Mouse (Mus musculus) brain, adult 2 months (tissue): Measurements from ENCODE around the gene Smok3a.
"Not testable (repeated sequence)": the region's sequence is repeated elsewhere in the genome, so short reads cannot be mapped to it uniquely, and the experiment has no call there.

Source experiments
- DNase-seq: peaks from one replicate; pipeline ENCODE4 v3.0.0; 2011; ENCODE audit warnings: low read depth, low spot score

The Smok3a gene

DNA sequence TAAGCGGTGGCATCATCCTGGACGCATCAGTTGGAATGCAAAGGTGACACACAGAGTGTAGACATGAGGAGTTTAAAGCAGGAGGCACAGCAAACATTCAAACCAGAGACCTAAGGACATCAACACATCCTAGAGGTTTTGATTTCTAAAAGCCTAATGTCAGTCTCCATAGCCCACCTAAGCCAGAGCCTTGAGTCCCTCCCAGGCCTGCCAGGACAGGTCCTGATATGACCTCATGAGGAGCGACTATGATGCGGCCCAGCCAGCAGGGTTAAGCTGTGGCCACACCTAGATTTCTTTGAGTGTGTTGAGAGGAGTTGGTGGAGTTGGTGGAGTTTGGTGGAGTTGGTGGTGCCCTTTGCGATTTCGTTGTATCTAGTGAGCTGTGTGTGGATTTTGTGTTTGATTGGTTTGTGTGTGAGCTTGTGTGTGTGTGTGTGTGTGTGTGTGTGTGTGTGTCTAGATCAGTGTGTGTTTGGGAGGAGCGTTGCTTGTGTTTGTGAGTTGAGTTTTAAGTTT is at the start of gene Smok3a, which contains the start of gene Smok3b:
Gene Smok3a (plus strand): TSS at position 301 of the 519 bp plus-strand sequence.
Gene Smok3b (plus strand): TSS at position 469 of the 519 bp plus-strand sequence.
- not testable (repeated sequence) for DNase-seq

DNA sequence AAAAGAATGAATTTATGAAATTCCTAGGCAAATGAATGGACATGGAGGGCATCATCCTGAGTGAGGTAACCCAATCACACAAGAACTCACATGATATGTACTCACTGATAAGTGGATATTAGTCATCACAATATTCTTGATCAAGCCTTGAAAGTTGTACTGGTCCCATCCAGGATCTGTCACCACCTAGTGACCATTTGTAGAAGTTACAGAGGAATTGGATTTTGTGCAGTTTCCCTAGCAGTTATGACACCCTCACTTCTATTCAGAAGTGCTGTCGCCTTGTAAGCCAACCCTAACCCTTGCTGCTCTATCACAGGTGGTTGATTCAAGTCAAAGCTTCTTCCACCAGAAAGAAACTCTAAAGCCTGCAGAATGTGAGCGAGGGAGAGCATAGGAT is 47.9 kb upstream of the Smok3a start:
- no peak for DNase-seq

GRCm38 (mm10) chr5:137973738-137974137 is 47.3 kb upstream of the Smok3a start:
- DNase-seq: peak; percentile 51

GRCm38 (mm10) chr5:137974724-137975123 is 46.3 kb upstream of the Smok3a start:
- no peak for DNase-seq

GRCm38 (mm10) chr5:137975434-137975833 is 45.6 kb upstream of the Smok3a start:
- no peak for DNase-seq

DNA sequence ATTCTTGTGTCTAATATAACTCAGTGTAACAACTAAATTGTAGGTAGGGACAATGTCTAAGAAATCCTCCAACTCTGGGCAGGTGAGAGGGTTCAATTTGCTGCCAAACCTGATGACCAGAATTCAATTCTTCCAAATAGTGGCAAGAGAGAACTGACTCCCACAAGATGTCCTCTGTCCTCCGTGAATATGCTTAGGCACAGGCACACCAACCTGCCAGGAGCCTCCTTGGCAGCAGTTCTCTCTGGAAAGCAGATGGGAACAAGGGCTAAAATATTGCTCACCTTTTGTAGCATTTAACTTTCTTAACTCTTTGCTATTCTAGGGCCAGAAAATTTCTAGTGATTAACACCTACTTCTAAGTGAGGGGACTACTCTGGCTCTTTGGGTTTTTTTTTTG is 43.8 kb upstream of the Smok3a start:
- no peak for DNase-seq

DNA sequence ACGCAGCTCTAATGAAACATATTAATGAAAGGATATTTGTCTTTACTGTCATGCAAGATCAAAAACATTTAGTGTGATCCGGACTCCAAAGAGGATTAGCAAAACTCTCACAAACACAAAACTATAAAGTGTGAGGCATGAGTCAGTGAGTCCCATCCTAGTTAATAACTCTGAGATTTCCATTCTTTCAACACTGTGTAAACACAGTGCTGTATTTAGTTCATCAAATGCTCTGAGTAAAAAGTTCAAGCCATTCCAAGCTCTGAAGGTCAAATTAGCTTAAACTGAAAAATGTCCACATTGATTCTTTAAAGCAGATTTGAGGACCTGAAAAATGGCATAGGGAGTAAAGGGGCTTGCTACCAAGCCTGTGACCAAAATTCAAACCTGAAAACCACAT is 42.0 kb upstream of the Smok3a start:
- DNase-seq: no peak

- DNase-seq: no peak
Measured at GRCm38 (mm10) chr5:137981300-137981699, 39.8 kb upstream of the Smok3a start, which contains the start of gene Azgp1. TSS of gene Azgp1 (plus strand) at chr5:137981520.

GRCm38 (mm10) chr5:137986351-137986750 is 34.7 kb upstream of the Smok3a start:
- no peak for DNase-seq

DNA sequence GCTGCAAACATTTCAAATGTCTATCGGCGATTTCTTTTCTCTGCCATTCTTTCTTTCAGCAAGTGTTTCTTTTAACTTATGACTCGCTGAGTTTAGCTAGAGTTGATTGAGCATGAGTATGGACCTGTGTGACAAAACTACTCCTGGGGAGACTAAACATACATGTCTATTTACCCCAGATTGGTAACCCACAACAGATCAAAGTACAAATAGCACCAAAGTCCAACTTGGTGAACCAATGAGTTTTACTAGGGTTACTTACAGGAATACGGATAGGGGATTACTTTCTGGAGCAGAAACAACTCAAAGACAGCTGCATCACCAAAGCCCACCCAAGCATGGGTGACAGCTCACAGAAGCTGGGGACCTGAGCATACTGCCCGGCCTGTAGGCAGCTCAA is 11.6 kb upstream of the Smok3a start:
- DNase-seq: no peak

DNA sequence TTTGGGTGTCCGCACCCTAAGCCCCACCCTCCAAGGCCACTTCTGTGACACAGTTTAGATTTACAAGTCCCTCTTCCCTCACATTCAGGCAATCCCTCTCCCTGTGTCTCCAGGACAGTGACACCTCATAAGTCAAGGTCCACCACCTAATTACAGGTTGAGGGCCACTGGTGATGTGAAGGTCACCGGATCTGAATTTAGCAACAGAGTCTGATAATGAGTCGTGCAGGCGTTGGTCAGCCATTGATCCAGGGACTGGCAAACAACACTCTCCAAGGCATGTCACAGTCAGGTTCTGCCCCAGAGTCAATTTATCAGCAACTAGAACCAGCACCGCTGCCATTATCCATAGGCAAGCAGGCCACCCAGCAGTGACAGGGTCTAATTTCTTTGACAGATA is 8.7 kb upstream of the Smok3a start:
- no peak for DNase-seq

DNA sequence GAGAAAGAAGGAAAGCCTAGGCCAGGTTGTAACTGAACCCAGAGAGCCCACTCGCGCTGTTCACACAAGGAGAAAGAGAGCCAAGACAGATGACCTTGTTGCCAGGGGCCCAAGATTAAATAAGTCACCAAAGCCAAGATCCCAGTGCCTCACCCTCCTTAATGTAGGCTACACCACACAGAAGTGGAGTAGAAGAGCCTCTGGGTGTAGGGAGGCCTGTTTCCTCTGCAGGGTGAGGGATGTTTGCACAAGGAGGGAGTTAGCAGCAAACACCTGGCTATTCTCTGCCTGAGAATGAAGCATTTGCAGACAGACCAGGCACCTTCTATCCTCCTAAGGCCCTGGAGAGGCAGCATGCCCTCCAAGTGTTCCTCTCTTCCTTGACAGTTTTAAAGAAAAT is 4.5 kb upstream of the Smok3a start:
- DNase-seq: no peak

DNA sequence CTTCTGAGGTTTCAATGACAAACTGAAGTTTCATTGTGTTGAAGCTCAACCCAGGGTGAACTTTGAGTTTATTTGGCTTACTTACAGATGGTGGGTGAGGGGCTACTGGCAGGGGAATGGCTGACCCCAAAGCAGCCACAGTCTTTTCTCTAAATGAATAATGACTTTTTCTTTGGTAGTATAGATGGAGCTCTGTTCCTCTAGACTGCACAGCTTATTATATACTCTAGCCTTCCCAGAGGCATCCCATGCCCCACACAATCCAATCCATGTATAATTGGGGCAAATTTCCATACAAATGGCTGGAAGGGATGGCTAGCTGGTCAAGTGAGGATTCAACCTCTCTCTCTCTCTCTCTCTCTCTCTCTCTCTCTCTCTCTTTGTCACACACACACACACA is 4.1 kb upstream of the Smok3a start:
- no peak for DNase-seq

GRCm38 (mm10) chr5:138019577-138019976 is 1.5 kb upstream of the Smok3a start:
- DNase-seq: not testable (repeated sequence)

DNA sequence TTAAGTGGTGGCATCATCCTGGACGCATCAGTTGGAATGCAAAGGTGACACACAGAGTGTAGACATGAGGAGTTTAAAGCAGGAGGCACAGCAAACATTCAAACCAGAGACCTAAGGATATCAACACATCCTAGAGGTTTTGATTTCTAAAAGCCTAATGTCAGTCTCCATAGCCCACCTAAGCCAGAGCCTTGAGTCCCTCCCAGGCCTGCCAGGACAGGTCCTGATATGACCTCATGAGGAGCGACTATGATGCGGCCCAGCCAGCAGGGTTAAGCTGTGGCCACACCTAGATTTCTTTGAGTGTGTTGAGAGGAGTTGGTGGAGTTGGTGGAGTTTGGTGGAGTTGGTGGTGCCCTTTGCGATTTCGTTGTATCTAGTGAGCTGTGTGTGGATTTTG is 31.8 kb downstream of the Smok3a start, which contains the start of gene Smok3c:
Gene Smok3c (plus strand): TSS at position 301 of the 400 bp plus-strand sequence.
- not testable (repeated sequence) for DNase-seq

DNA sequence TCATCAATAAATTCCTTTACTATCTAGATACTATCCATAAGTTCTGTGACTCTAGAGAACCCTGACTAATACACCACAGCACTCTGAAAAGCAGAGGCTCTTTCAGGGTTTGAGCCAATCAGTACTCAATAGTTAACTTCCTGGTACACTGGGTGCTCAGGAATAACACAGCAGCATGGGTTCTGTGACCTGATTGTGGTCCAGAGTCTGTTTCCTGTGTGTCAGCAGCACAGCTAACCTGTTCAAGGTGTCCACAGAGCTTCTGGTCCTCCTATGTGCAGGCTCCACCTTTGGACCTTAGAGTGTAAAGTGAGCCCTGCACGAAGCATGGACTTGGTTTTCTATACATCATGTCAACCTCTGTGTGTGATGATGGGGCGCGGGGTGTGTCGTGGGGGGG is 52.7 kb downstream of the Smok3a start:
- DNase-seq: no peak

GRCm38 (mm10) chr5:138075684-138076083 is 54.6 kb downstream of the Smok3a start:
- DNase-seq: no peak

DNA sequence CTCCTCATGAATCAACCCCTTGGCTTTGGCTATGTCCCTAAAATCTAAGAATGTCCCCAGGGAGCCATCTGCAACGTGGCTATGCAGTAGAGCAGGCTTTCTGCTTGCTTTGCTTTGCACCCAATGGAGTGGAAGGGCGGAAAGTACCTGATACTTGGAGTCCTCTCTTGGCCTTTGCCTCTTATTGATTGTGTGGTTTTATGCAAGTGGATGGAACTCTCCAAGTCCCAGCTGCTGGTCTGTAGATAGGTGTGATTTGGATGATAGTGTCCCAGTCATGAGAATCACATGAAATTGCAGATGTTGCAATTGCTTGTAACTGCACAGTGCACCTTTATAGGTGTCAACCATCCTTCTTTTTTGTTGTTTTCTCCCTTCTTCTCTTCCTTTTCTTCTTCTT is 55.1 kb downstream of the Smok3a start:
- no peak for DNase-seq

- DNase-seq: no peak
Measured at GRCm38 (mm10) chr5:138080456-138080855, 59.4 kb downstream of the Smok3a start.

DNA sequence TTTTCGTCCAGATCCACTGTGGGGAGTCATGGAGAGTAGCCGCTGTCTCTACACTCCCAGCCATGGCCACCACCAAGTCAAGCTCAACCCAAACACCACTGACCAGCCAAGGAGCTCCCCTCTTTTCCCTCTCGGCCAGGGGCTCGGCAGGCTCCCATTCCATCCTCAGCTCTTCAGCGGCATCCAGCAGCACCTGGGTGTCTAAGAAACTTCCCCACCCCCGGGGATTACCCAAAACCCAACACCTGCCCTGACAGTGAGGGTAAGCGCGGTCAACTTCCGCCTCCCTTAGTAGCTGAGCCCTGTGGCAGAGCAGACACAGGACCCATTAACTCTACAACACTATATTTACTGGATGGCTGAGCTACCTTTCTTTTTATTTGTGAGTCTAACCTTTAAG is 60.4 kb downstream of the Smok3a start:
- no peak for DNase-seq

GRCm38 (mm10) chr5:138083318-138083900 is 62.3 kb downstream of the Smok3a start:
- no peak for DNase-seq

DNA sequence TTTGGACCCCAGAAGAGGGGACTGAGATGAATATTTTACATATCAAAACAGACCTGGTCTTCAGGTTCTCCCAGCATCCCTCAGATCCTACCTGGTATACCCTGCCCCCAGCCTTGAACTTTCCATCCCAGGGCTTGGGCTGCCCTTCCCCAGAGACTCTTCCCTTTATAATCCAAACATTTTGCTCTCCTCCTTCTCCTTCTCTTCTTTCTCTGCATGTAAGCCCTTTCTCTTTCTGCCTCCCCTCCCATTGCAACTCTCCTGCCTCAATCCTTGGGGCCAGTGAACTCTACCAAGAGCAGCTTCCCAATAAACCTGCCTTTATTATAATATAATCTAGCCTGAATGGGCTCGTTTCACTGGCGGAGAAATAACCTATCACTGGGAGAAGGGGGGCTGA is 62.9 kb downstream of the Smok3a start:
- DNase-seq: no peak
